Mouse (Mus musculus) B cell, adult 2 months (primary cell): ENCODE measurements around the gene Pkn3.
"Not testable (repeated sequence)": the region's sequence is repeated elsewhere in the genome, so short reads cannot be mapped to it uniquely, and the experiment has no call there.

Experiments
- DNase-seq, 2 experiments: peaks; one replicate each; pipeline ENCODE4 v3.0.0; 2022

Pkn3 gene

GRCm38 (mm10) chr2:30077502-30078348 is at the start of gene Pkn3:
Gene Pkn3 (plus strand): TSS chr2:30077684.
- peak; percentile 86 to 90 for DNase-seq

- DNase-seq, result peak; percentile 33 to 37
Measured at GRCm38 (mm10) chr2:30032244-30032846, 45.1 kb upstream of the Pkn3 start.

- DNase-seq, result no peak
Measured at GRCm38 (mm10) chr2:30032957-30033356, 44.5 kb upstream of the Pkn3 start.

GRCm38 (mm10) chr2:30037762-30038161 is 39.7 kb upstream of the Pkn3 start:
- DNase-seq, result no peak

GRCm38 (mm10) chr2:30038370-30038769 is 39.1 kb upstream of the Pkn3 start:
- DNase-seq, result no peak

GRCm38 (mm10) chr2:30039687-30040086 is 37.8 kb upstream of the Pkn3 start:
- no peak for DNase-seq

GRCm38 (mm10) chr2:30042445-30042844 is 35.0 kb upstream of the Pkn3 start:
- peak; percentile 86 for DNase-seq

GRCm38 (mm10) chr2:30044550-30044949 is 32.9 kb upstream of the Pkn3 start:
- DNase-seq, result no peak

- no peak for DNase-seq
Measured at GRCm38 (mm10) chr2:30047127-30047526, 30.4 kb upstream of the Pkn3 start.

GRCm38 (mm10) chr2:30048101-30048501 is 29.4 kb upstream of the Pkn3 start:
- peak; percentile 41 to 46 for DNase-seq

GRCm38 (mm10) chr2:30048699-30049388 is 28.6 kb upstream of the Pkn3 start, which contains the start of gene Wdr34:
Gene Wdr34 (minus strand): TSS chr2:30048881.
- peak; percentile 98 for DNase-seq

- DNase-seq, result no peak
Measured at GRCm38 (mm10) chr2:30049831-30050230, 27.7 kb upstream of the Pkn3 start.

GRCm38 (mm10) chr2:30051992-30052761 is 25.3 kb upstream of the Pkn3 start:
- DNase-seq, result no peak

GRCm38 (mm10) chr2:30055310-30055709 is 22.2 kb upstream of the Pkn3 start:
- not testable (repeated sequence) for DNase-seq

- DNase-seq, result no peak
Measured at GRCm38 (mm10) chr2:30056736-30057135, 20.7 kb upstream of the Pkn3 start.

- DNase-seq, result no peak
Measured at GRCm38 (mm10) chr2:30057223-30057904, 20.1 kb upstream of the Pkn3 start, which contains the start of gene Set. Gene Set (plus strand): TSS chr2:30057378.

- no peak for DNase-seq
Measured at GRCm38 (mm10) chr2:30058418-30058817, 19.1 kb upstream of the Pkn3 start.

GRCm38 (mm10) chr2:30061215-30062166 is 16.0 kb upstream of the Pkn3 start:
- DNase-seq, result peak; percentile 55 to 57

GRCm38 (mm10) chr2:30062249-30063093 is 15.0 kb upstream of the Pkn3 start:
- peak; percentile 46 to 51 for DNase-seq

- DNase-seq, result no peak
Measured at GRCm38 (mm10) chr2:30063235-30063634, 14.2 kb upstream of the Pkn3 start.
